In the genomic region with DNA sequence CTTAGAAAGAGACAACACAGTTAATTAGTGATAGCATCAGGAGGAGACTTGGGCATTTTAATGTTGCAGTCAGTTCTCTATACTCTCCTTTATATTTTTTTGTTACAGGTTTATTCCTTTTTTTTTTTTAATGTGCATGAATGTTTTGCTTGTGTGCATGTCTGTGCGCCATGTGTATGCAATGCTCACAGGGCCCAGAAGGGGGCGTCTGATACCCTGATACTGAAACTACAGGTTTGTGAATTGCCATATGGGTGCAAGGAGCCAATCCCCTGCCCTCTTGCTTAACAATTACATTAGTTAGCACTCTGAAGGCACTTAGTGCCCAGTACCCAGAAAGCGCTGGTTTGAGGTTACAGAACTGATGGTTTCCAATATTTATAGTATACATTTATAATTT, we compare ENCODE assay signal across 14 mouse cellular contexts.
DNase-seq lines count a peak whose midpoint lies in the region; ATAC-seq and TF ChIP-seq lines count a peak whose summit lies in the region.
"Had no signal": no experiment of that assay in that cellular context is flagged by ENCODE, and none has a peak within 500 bp of the region (broad histone marks: within the 10 kb centered on the region; RNA-seq: fewer than 3 reads in every experiment).

No protein-coding gene starts in this region.

- no peaks in the 10 kb centered on the region for H3K36me3 ChIP-seq in midbrain, postnatal 0 days (ENCODE audit: insufficient read depth, low read length)
- no peaks in the 10 kb centered on the region for H3K36me3 ChIP-seq in midbrain, embryonic 15.5 days (replicated peaks)
- no peaks in the 10 kb centered on the region for H3K36me3 ChIP-seq in MEL (ENCODE audit: control insufficient read depth in 1 of 2, insufficient read depth in 2 of 2, low read length in 2 of 2)
- no peaks in the 10 kb centered on the region for H3K36me3 ChIP-seq in stomach, postnatal 0 days (ENCODE audit: control insufficient read depth, insufficient read depth, low read length)
- H3K36me3 ChIP-seq: forebrain, embryonic 15.5 days; midbrain, embryonic 12.5 days had no signal

- H3K79me2 ChIP-seq in MEL (ENCODE audit: control insufficient read depth, insufficient read depth, low read length, poor library complexity) = no peaks in the 10 kb centered on the region

- intact Hi-C loops in gastrocnemius, adult 2 months (cut with DNase I) = no loop called here

- no peak overlapping the region for H3K4me3 ChIP-seq in gastrocnemius, adult 2 months
- no peak overlapping the region for H3K4me3 ChIP-seq in midbrain, postnatal 0 days (ENCODE audit: low read depth, low read length)
- no peak overlapping the region for H3K4me3 ChIP-seq in midbrain, embryonic 15.5 days
- H3K4me3 ChIP-seq in MEL (ENCODE audit: control insufficient read depth in 1 of 2, insufficient read depth in 1 of 2, low read depth in 2 of 2, low read length in 2 of 2) = no peak overlapping the region
- H3K4me3 ChIP-seq in stomach, postnatal 0 days (ENCODE audit: low read depth, low read length) = no peak overlapping the region
- H3K4me3 ChIP-seq: forebrain, embryonic 15.5 days; midbrain, embryonic 12.5 days had no signal

- no peaks in the 10 kb centered on the region for H3K4me1 ChIP-seq in midbrain, postnatal 0 days (ENCODE audit: insufficient read depth, low read length)
- peaks cover 10% of the 10 kb centered on the region; the same call in 1 of the 2 replicates for H3K4me1 ChIP-seq in midbrain, embryonic 15.5 days
- no peaks in the 10 kb centered on the region for H3K4me1 ChIP-seq in MEL (ENCODE audit: control insufficient read depth in 1 of 2, insufficient read depth in 2 of 2, low read length in 2 of 2)
- no peaks in the 10 kb centered on the region for H3K4me1 ChIP-seq in stomach, postnatal 0 days (replicated peaks; ENCODE audit: control insufficient read depth, insufficient read depth)
- H3K4me1 ChIP-seq: forebrain, embryonic 15.5 days had no signal

- peak; percentile 28 for TF ChIP-seq RAD21 in MEL (IDR thresholded peaks at IDR 0.05; ENCODE audit: low read depth, low read length)

- no peak for ATAC-seq in midbrain, postnatal 0 days (ENCODE audit: low FRiP score)
- ATAC-seq in midbrain, embryonic 15.5 days (replicated peaks) = no peak
- ATAC-seq in stomach, postnatal 0 days (ENCODE audit: low FRiP score, low TSS enrichment) = no peak
- ATAC-seq in frontal cortex, adult (ENCODE audit: low TSS enrichment) = no peak
- ATAC-seq: forebrain, embryonic 15.5 days; hindbrain, embryonic 16.5 days had no signal

- TF ChIP-seq EP300 in MEL (IDR thresholded peaks at IDR 0.05; ENCODE audit: low read depth in 1 of 2, low read length in 2 of 2) = no peak
- no peak for TF ChIP-seq EP300 in stomach, postnatal 0 days (optimal IDR thresholded peaks at IDR 0.05)

- no peaks in the 10 kb centered on the region for H3K27me3 ChIP-seq in midbrain, postnatal 0 days (ENCODE audit: insufficient read depth, low read length)
- H3K27me3 ChIP-seq in midbrain, embryonic 15.5 days (replicated peaks) = no peaks in the 10 kb centered on the region
- no peaks in the 10 kb centered on the region for H3K27me3 ChIP-seq in MEL (ENCODE audit: control insufficient read depth in 1 of 2, insufficient read depth in 2 of 2, low read length in 2 of 2)
- H3K27me3 ChIP-seq in stomach, postnatal 0 days (ENCODE audit: control insufficient read depth, insufficient read depth, low read length) = no peaks in the 10 kb centered on the region
- H3K27me3 ChIP-seq: forebrain, embryonic 15.5 days; midbrain, embryonic 12.5 days had no signal

- H3K9ac ChIP-seq in midbrain, postnatal 0 days (replicated peaks; ENCODE audit: low read length, poor library complexity, severe bottlenecking) = no peak overlapping the region
- no peak overlapping the region for H3K9ac ChIP-seq in midbrain, embryonic 15.5 days
- no peak overlapping the region for H3K9ac ChIP-seq in MEL (ENCODE audit: control insufficient read depth, low read depth, low read length, poor library complexity, severe bottlenecking)
- no peak overlapping the region for H3K9ac ChIP-seq in stomach, postnatal 0 days (ENCODE audit: low read length)
- H3K9ac ChIP-seq: forebrain, embryonic 15.5 days; midbrain, embryonic 12.5 days had no signal

- no peak for TF ChIP-seq POLR2A in MEL (IDR thresholded peaks at IDR 0.05; ENCODE audit: control insufficient read depth in 1 of 2, insufficient read depth in 1 of 2, low read depth in 1 of 2, low read length in 2 of 2, poor library complexity in 1 of 2)

- DNase-seq in gastrocnemius, adult 2 months = no peak
- no peak for DNase-seq in gastrocnemius, postnatal 10 days
- no peak for DNase-seq in midbrain, postnatal 0 days (ENCODE audit: low spot score)
- DNase-seq in MEL (ENCODE audit: low read depth, low spot score) (peak; percentile 12), MN1 (ENCODE audit: low spot score) (no peak)
- DNase-seq in stomach, postnatal 0 days (ENCODE audit: low spot score) = no peak
- DNase-seq: adrenal gland, postnatal 36 days; cerebellum, postnatal 10 days; lung, postnatal 4 days had no signal

- 85% methylated on average over 3 of the region's 3 CpGs for WGBS in midbrain, postnatal 0 days
- 88% methylated on average over 3 of the region's 3 CpGs for WGBS in midbrain, embryonic 15.5 days
- 81% methylated on average over 3 of the region's 3 CpGs for WGBS in stomach, postnatal 0 days

- no peaks in the 10 kb centered on the region for H3K9me3 ChIP-seq in midbrain, postnatal 0 days (ENCODE audit: low read length)
- no peaks in the 10 kb centered on the region for H3K9me3 ChIP-seq in midbrain, embryonic 15.5 days
- no peaks in the 10 kb centered on the region for H3K9me3 ChIP-seq in MEL (replicated peaks; ENCODE audit: insufficient read depth, low read length)
- no peaks in the 10 kb centered on the region for H3K9me3 ChIP-seq in stomach, postnatal 0 days (ENCODE audit: control insufficient read depth, low read length)
- H3K9me3 ChIP-seq: forebrain, embryonic 15.5 days; midbrain, embryonic 12.5 days had no signal

- no peak overlapping the region for H3K27ac ChIP-seq in gastrocnemius, adult 2 months
- no peak overlapping the region for H3K27ac ChIP-seq in midbrain, postnatal 0 days (ENCODE audit: low read depth, low read length)
- no peak overlapping the region for H3K27ac ChIP-seq in midbrain, embryonic 15.5 days
- no peak overlapping the region for H3K27ac ChIP-seq in MEL (ENCODE audit: control insufficient read depth, low read depth, low read length)
- no peak overlapping the region for H3K27ac ChIP-seq in stomach, postnatal 0 days (replicated peaks)
- H3K27ac ChIP-seq: forebrain, embryonic 15.5 days; midbrain, embryonic 12.5 days had no signal

- H3K4me2 ChIP-seq in midbrain, postnatal 0 days (ENCODE audit: low read depth, low read length, poor library complexity, severe bottlenecking) = no peak overlapping the region
- H3K4me2 ChIP-seq in midbrain, embryonic 15.5 days = no peak overlapping the region
- H3K4me2 ChIP-seq in stomach, postnatal 0 days (replicated peaks; ENCODE audit: low read depth) = no peak overlapping the region
- H3K4me2 ChIP-seq: forebrain, embryonic 15.5 days; midbrain, embryonic 12.5 days had no signal

- TF ChIP-seq CTCF in gastrocnemius, adult 2 months (IDR thresholded peaks at IDR 0.05) = peak; percentile 21; the same call in 1 of the 2 replicates
- TF ChIP-seq CTCF in midbrain, postnatal 0 days (IDR thresholded peaks at IDR 0.05) = peak; percentile 24; the same call in 1 of the 2 replicates
- peak; percentile 17 to 40 (median 37); a peak in 4 of 6 replicates for TF ChIP-seq CTCF in MEL (IDR thresholded peaks at IDR 0.05 in 2 of 3, conservative IDR thresholded peaks at IDR 0.05 in 1 of 3; ENCODE audit: control insufficient read depth in 1 of 3, insufficient read depth in 1 of 3, low read depth in 2 of 3, low read length in 3 of 3, poor library complexity in 1 of 3, severe bottlenecking in 1 of 3)
- TF ChIP-seq CTCF in stomach, postnatal 0 days (IDR thresholded peaks at IDR 0.05; ENCODE audit: low read depth) = peak; percentile 32

TF ChIP-seq in MEL, 35 proteins besides CTCF, POLR2A, EP300 and RAD21:
- TF ChIP-seq JUND (IDR thresholded peaks at IDR 0.05; ENCODE audit: low read depth, low read length) (no peak), TBP (IDR thresholded peaks at IDR 0.05; ENCODE audit: low read depth, low read length) (no peak), SMC3 (IDR thresholded peaks at IDR 0.05; ENCODE audit: low read depth, low read length) (peak; percentile 38; the same call in 1 of the 2 replicates)
TF ChIP-seq in MEL: peak in this region for 1.
